ENCODE assay signal across 9 mouse cellular contexts in genomic region chr6:51458925-51459312, GRCm38 (mm10). TPM values are rescaled to one million over a fixed set of nuclear protein-coding genes. Genes with fewer than 3 reads are reported as not detected.
A peak's percentile ranks its signal among the peaks of the same experiment; 100 is the strongest.
DNase-seq lines count a peak whose midpoint lies in the region; ATAC-seq lines count a peak whose summit lies in the region.
"Had no signal": no experiment of that assay in that cellular context is flagged by ENCODE, and none has a peak within 500 bp of the region (broad histone marks: within the 10 kb centered on the region; RNA-seq: fewer than 3 reads in every experiment).

No protein-coding gene starts in this region.

- H3K27me3 ChIP-seq in forebrain, embryonic 14.5 days (replicated peaks; ENCODE audit: control insufficient read depth, insufficient read depth, low read length) = no peaks in the 10 kb centered on the region
- no peaks in the 10 kb centered on the region for H3K27me3 ChIP-seq in liver, embryonic 16.5 days (ENCODE audit: control insufficient read depth, insufficient read depth, low read depth, low read length)

- H3K9me3 ChIP-seq in forebrain, embryonic 14.5 days (replicated peaks; ENCODE audit: control insufficient read depth, low read length) = no peaks in the 10 kb centered on the region
- H3K9me3 ChIP-seq in liver, embryonic 16.5 days (replicated peaks; ENCODE audit: control insufficient read depth, low read length) = no peaks in the 10 kb centered on the region

- no peak overlapping the region for H3K4me2 ChIP-seq in forebrain, embryonic 14.5 days (ENCODE audit: low read length)
- no peak overlapping the region for H3K4me2 ChIP-seq in liver, embryonic 16.5 days (ENCODE audit: low read depth, low read length)

- peak; percentile 18 for ATAC-seq in forebrain, embryonic 14.5 days
- ATAC-seq in liver, embryonic 16.5 days (ENCODE audit: low read depth) = peak; percentile 32

- no peak overlapping the region for H3K9ac ChIP-seq in forebrain, embryonic 14.5 days (ENCODE audit: low read length)
- no peak overlapping the region for H3K9ac ChIP-seq in liver, embryonic 16.5 days (ENCODE audit: low read depth, low read length)

- H3K4me1 ChIP-seq in forebrain, embryonic 14.5 days (ENCODE audit: control insufficient read depth, insufficient read depth, low read length) = no peaks in the 10 kb centered on the region
- H3K4me1 ChIP-seq in liver, embryonic 16.5 days (ENCODE audit: control insufficient read depth, low read depth, low read length) = peaks cover 4% of the 10 kb centered on the region; the same call in 1 of the 2 replicates

- WGBS in forebrain, embryonic 14.5 days = 45% methylated on average over 2 of the region's 2 CpGs
- WGBS in liver, embryonic 16.5 days (ENCODE audit: insufficient replicate concordance) = 39% methylated on average over 2 of the region's 2 CpGs

- DNase-seq in embryo, embryonic 10 days (ENCODE audit: low spot score) = peak; percentile 51
- no peak for DNase-seq in embryo, embryonic 10.5 days (ENCODE audit: low spot score)
- peak; percentile 64 for DNase-seq in 3T3-L1 (ENCODE audit: low read depth, low spot score)
- DNase-seq in forebrain, embryonic 14.5 days (ENCODE audit: low spot score) = no peak
- DNase-seq in cerebellum, adult 11-12 months = no peak
- DNase-seq in thymus, postnatal 14 days = no peak
- no peak for DNase-seq in c-Kit-positive CD71-positive TER-119-positive erythroid progenitor cells, embryonic 14.5 days (ENCODE audit: low spot score)

- H3K4me3 ChIP-seq in forebrain, embryonic 14.5 days (ENCODE audit: low read depth, low read length) = no peak overlapping the region
- H3K4me3 ChIP-seq in liver, embryonic 16.5 days (ENCODE audit: low read depth, low read length) = no peak overlapping the region
- H3K4me3 ChIP-seq: layer of hippocampus, adult 2 months had no signal

- peaks cover 61% of the 10 kb centered on the region for H3K36me3 ChIP-seq in forebrain, embryonic 14.5 days (ENCODE audit: control insufficient read depth, insufficient read depth, low read length)
- H3K36me3 ChIP-seq in liver, embryonic 16.5 days (ENCODE audit: control insufficient read depth, insufficient read depth) = peaks cover 47% of the 10 kb centered on the region

- H3K27ac ChIP-seq in forebrain, embryonic 14.5 days (ENCODE audit: low read depth, low read length) = no peak overlapping the region
- H3K27ac ChIP-seq in liver, embryonic 16.5 days (ENCODE audit: low read length) = no peak overlapping the region
- H3K27ac ChIP-seq: layer of hippocampus, adult 2 months had no signal

RNA-seq across cellular contexts. Expression of gene Hnrnpa2b1, which starts 10.8 kb away (rescaled TPM):
- polyA plus RNA-seq in forebrain, embryonic 14.5 days (2014; fragmentation: Nextera tagmentation; extraction: Ambion mirVana) = 874 and 967 TPM in 2 replicates
- 712 and 778 TPM in 2 replicates for polyA plus RNA-seq in liver, embryonic 16.5 days (2015; fragmentation: Nextera tagmentation; extraction: Ambion mirVana)

RNA-seq across cellular contexts. Expression of gene Cbx3, which starts 11.2 kb away (rescaled TPM):
- polyA plus RNA-seq in forebrain, embryonic 14.5 days (2014; fragmentation: Nextera tagmentation; extraction: Ambion mirVana) = 529 and 591 TPM in 2 replicates
- 169 and 198 TPM in 2 replicates for polyA plus RNA-seq in liver, embryonic 16.5 days (2015; fragmentation: Nextera tagmentation; extraction: Ambion mirVana)

RNA-seq across cellular contexts. Expression of gene Nfe2l3, which starts 26.4 kb away (rescaled TPM):
- 10.8 and 14.3 TPM in 2 replicates for polyA plus RNA-seq in forebrain, embryonic 14.5 days (2014; fragmentation: Nextera tagmentation; extraction: Ambion mirVana)
- 0.15 and 0.21 TPM in 2 replicates for polyA plus RNA-seq in liver, embryonic 16.5 days (2015; fragmentation: Nextera tagmentation; extraction: Ambion mirVana)

Comparison
In these comparisons a context has a peak if more than half of its experiments do, and no peak if none do; other contexts are left out.
1. DNase-seq: peak in embryo, embryonic 10 days (single experiment) and 3T3-L1 (single experiment); none in embryo, embryonic 10.5 days (single experiment), forebrain, embryonic 14.5 days (single experiment), cerebellum, adult 11-12 months (single experiment), thymus, postnatal 14 days (single experiment) and c-Kit-positive CD71-positive TER-119-positive erythroid progenitor cells, embryonic 14.5 days (single experiment).